Mouse (Mus musculus): ENCODE measurements around the gene Nono.

The Nono gene

DNA sequence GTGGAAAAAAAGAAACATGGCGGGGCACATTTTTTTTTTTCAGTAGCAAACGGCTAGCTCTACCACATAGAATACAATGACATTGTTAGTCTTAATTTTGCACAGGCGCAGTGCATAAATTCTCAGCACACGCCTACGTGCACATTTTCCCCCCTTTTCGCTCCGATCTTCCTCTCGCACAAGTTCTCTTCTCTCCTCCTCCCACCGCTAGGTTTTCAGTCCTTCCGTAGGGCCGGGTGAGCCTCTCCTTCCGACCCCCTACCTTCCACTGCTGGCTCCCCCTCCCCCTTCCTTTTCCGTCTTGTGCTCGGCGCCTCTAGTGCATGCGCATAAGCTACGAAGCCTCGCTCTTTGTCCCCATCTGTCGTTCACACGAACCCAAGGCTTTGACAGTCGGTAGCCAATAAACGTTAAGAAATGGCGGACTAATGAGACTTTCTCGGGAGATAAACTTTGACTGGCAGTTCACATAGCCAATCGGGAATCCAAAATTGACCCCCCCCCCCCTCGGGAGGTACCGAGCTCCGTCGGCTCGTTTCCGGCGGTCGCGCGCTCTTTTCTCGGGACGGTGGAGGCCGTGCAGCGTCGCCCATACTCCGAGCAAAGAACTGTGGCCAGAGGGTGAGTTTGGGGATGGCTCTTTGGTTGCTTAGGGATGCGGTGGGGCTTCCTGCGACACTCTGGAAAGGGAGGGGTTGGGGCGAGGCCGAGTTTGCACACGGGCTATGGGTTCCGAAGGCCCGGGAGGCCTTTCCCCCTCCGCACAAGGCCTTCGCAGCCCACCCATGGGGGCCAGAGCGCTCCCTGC lies at the start of gene Nono:
Gene Nono (plus strand): TSS at position 177 of the 808 bp plus-strand sequence.
- in situ Hi-C loops (cut with MboI; ENCODE audit: low sequenced_read_pairs), result no loop called here

DNA sequence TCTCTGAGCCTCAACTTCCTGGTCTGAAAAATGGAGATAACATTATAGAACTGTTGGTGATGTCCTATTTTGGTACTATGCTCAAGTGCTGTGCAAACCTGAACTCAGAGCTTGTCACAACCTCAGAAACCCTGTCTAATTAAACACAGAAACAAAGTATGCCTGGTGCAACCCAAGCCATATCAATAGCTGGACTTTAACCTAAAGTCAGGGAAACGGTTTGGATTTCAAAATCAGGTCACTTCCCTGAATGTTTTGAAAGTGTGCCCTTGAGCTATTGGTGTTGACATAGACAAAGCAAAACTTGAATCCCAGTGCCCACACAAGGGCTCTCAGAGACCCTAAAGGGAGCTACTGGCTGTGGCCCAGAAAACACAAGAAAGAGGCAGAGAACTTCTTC lies 49.4 kb upstream of the Nono start:
- in situ Hi-C loops (cut with MboI; ENCODE audit: low sequenced_read_pairs), result no loop called here

DNA sequence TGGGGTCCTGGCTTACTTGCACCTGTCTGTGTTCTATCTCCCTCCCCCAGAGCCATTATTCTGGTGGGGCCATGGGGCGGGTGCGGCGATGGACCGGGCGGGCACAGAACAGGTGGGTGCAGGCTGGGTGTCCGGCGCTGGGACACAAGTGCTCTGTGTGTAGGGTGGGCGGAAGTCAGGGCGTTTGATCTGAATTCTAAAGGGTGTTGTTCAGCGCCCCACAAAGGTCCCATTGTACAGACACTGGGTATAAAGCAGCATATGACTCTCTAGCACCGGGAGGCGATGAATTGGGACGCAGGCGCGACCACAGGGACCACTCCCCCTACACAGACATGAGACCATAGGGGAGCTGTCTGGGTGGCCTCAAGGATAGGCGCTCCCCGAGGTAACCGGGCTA lies 45.7 kb upstream of the Nono start:
- in situ Hi-C loops (cut with MboI; ENCODE audit: low sequenced_read_pairs), result no loop called here

DNA sequence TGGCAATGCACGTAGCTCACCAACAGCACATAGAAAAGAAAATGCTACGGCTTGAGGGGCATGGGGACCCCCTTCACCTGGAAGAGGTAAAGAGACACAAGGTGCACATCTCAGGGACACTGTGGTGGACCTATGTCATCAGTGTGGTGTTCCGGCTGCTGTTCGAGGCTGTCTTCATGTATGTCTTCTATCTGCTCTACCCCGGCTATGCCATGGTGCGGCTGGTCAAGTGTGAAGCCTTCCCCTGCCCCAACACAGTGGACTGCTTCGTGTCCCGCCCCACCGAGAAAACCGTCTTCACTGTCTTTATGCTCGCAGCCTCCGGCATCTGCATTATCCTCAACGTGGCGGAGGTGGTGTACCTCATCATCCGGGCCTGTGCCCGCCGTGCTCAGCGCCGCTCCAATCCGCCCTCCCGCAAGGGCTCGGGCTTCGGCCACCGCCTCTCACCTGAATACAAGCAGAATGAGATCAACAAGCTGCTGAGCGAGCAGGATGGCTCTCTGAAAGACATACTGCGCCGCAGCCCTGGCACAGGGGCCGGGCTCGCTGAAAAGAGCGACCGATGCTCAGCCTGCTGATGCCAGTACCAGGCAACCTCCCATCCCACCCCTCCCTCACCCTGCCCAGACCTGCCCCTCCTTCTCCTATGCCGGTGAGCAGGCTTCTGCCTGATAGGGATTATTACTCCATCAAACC lies 44.5 kb upstream of the Nono start:
- in situ Hi-C loops (cut with MboI; ENCODE audit: low sequenced_read_pairs), result no loop called here

DNA sequence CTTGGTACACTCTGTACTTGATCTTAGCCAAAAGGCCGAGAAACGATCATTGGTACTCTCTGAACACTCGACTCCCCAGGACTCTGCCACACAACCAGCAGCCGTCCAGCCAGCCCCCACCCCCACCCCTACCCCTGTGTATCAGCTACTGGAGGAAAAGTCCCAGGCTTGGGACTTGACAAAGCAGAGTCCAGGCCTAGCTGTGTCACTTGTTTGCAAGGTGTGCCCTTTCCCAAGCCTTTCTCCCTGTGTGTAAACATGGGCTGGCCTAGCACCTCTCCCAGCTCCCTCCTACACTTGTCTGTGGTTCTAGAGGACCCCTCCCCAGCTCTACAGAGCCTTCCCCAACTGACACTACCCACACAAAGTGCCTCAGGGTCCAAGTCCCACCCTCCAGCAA lies 42.9 kb upstream of the Nono start:
- in situ Hi-C loops (cut with MboI; ENCODE audit: low sequenced_read_pairs), result no loop called here

DNA sequence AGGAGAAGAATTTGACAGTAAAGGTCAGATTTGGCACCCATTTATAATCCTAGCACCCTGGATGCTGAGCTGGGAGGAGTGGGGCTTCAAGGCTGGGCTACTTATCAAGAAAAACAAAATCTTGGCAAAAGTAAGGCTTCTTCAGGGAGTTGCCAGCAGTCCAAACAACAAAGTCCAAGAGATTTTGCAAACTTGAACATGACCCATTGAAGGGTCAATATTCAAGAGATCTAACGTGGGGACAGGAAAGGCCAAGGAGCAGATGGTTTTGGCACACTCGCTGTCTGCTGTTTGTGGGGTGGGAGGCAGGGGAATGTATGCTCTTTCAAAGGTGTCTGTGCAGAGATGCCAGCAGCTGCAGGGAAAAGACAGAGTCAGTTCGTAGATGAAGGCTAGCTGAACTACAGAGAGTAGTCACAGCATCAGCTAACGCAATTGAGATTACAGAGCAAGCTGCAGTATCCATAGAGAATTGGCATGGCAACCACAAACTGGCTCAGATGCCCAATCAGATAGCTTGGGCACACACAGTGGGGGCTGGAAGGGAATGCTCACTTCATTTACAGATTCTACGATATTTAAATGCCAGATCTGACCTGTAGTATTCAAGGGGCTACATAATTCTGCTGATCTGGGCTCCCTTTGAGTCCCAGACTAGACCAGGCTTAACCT lies 40.1 kb upstream of the Nono start:
- in situ Hi-C loops (cut with MboI; ENCODE audit: low sequenced_read_pairs), result no loop called here

DNA sequence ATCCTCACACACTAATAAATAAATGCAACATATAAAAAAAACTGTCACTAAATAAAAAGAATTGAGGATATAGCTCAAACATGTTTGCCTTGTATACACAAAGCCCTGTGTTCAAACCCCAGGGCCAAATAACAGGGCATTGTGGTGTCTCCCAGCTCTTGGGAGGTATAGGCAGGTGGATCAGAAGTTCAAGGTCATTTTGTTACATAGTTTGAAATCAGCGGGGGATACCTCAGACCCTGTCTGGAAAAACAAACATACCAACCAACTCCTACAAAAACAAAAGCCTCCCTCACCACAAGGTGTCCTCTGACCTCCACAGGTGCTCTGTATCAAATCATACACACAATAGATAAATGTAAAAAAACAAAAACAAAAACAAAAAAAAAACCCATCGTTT lies 34.8 kb upstream of the Nono start:
- in situ Hi-C loops (cut with MboI; ENCODE audit: low sequenced_read_pairs), result no loop called here

DNA sequence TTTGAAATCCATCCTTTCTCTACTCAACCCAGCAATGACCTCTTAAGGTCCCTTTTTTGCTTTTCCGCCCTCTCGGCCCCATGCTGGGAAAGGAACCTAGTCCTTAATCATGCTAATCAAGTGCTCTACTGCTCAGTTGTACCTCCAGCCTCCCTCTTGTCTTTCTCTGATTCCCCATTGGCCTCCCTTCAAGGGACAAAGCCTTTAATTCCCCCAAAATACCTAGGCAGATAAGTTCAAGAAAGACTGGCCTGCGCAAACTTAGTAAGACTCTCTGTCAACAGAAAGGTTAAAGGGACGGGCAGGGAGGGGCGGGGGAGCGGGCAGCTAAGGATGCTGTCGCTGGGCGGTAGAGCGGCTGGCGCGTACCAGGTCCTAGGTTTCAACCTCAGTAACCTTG lies 32.7 kb upstream of the Nono start:
- in situ Hi-C loops (cut with MboI; ENCODE audit: low sequenced_read_pairs), result no loop called here

DNA sequence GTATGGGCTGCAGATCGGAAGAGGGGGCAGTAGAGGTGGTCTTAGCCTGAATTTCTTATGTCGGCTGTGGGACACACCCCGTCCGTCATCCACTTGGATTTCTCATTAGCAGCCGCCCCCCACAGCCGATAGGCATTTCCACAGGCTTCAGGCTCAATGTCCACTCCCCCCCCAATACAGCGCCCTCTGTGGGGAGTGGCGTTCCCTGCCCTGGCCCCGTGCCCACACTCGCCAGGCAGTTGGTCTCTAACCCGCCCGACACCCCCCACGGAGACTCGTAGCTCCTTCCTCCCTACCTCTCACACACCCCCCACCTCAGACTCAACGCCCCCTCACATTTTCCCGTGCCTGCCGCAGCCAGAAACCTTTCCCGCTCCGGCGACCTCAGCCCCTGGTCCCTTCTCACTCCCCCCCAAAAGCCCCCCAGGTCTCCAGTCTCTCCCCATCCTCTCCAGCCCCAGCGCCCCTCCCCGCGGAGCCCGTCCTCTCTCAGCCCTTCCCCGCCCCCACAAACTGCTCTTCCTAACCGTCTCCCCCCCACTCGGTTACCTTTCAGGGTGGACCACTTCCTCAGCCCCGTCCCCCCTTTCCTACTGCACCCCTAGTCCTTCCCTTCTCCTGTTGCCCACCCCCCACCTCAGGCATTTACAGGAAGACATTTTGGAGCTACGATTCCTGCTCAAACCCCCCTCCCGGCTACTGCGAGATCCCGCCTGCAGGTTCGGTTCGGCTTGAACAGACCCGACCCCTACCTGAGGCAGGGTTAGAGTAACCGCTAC lies 10.0 kb upstream of the Nono start:
- in situ Hi-C loops (cut with MboI; ENCODE audit: low sequenced_read_pairs), result no loop called here

DNA sequence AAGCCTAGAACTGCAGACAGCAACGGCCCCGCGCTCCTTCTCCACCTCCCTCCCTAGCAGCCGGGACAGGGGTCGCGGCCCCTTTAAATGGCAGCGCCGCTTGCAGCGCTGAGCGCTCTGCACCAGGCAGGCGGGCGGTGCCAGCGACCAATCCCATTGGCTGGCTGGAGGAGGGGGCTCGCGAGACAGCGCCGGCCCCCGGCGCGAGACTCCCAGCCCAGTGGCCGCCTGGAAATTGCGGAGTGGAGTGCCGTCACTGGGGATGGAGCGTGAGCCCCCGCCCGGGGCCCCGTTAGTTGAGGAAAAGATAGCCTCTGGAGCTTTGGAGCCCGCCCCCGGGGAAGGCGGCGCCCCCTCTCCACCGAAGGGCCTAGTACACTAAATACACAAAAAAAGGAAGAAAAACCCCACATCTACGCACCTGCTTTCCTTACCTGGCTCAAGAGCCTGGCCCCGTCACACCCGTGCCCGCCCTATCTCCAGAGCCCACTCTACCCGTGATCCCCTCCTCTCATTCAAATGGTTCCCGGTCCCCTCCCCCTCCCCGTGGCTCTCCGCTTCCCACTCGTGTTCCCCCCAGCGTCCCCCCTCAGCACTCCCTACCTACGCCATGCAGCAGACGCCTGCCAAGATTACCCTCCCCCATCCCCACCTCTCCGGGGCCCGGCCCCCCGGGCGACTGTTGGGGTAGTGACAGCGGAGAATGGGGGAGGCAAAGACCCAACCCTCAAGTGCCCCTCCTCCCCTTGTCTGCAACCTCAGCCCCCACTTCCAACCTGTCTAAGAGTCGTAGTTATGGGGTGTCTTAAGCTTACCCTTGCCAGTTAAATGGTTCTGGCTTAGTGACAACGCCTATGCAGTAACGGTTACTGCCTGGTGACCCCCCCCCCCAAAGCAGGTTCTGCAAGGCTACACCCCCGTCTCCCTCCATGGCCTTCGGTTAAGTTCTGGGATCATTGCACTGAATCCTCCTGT lies 9.1 kb upstream of the Nono start:
- in situ Hi-C loops (cut with MboI; ENCODE audit: low sequenced_read_pairs), result no loop called here

DNA sequence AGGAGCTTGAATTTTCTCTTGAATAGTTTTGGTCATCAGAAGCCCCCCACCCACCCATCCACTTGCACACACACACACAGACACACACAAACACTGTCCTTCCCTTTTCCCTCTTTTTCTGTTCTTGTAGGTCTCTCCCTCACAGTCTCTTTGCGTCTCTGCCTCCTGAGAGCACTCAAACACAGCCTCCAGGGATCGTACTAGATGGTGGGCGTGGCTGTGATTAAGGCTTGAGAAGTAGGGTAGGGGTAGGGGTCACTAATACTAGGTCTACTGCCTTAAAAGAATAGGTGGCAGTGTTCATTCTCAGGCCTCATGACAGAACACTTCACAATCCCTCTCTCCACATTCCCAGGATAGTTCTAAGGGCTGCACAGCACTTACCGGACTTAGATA lies 8.4 kb upstream of the Nono start, which contains the start of gene Zmym3:
Gene Zmym3 (minus strand): TSS at position 150 of the 396 bp plus-strand sequence.
- in situ Hi-C loops (cut with MboI; ENCODE audit: low sequenced_read_pairs), result no loop called here

DNA sequence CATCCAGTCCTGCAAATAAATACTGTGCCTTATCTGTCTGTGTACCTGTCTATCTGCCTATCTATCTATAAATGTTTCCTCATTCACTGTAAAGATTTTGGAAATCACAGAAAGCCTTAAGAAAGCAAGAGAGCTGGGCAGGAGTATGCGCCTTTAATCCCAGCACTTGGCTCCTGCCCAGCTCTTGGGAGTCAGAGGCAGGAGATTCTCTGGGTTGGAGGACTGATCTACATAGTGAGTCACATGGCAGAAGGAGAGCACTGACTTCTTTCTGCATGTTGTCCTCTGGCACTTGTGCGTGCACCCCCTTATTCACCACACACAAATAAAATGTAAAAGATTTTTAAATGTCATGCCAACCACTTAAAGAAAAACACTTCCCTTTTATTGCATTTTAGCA lies 5.7 kb upstream of the Nono start:
- in situ Hi-C loops (cut with MboI; ENCODE audit: low sequenced_read_pairs), result no loop called here

DNA sequence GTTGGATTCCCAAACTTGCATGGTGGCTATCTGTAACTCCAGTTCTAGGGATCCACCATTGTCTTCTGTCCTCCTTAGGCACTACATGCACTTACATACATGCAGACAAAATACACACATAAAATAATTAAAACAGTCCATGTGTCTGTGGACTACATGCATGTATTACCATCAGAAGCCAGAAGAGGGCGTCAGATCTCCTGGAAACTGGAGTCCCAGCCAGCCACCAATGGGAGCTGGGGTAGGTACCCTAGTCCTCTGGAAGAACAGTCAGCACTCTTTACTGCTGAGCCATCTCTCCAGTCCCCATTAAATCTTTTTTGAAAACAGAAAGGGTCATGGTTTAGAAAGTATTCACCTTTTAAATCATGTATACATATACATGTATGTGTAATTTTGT lies 1.3 kb upstream of the Nono start:
- in situ Hi-C loops (cut with MboI; ENCODE audit: low sequenced_read_pairs), result no loop called here

DNA sequence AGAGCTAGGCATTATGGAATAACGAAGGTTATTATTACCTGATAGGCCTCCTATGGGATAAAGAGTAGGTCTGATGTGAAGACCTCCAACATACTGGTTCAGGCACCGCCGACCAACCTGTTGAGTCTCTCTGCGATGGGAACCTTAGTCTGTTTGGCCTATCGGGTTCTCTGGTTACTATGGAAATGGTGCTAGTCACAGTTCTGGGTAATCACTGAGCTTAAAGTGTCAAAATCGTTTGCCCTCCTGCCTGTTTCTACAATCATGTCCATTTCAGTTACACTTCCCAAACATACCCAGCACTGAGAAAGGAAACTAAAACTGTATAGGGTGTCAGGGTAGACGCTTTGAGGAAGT lies 355 bp upstream of the Nono start:
- in situ Hi-C loops (cut with MboI; ENCODE audit: low sequenced_read_pairs), result no loop called here

DNA sequence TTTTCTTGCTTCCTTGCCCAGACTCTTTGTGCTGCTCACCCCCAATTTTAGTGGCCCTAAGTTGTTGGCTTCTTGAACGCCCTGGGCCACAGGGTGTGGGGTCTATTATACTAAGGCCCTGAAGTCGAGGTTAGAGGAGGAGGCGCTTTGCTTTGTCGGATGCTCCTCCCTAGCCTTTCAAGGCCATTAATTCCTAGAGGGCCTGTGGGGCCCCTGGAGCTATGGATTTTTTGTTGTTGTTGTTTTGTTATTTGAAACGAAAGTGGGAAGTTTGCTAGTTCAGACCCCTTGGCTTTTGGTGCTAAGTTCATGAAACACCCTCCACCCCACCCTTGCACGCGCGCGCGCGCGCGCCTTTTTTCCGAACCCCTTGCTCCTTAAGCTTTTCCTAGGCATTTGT lies 858 bp downstream of the Nono start:
- in situ Hi-C loops (cut with MboI; ENCODE audit: low sequenced_read_pairs), result no loop called here

DNA sequence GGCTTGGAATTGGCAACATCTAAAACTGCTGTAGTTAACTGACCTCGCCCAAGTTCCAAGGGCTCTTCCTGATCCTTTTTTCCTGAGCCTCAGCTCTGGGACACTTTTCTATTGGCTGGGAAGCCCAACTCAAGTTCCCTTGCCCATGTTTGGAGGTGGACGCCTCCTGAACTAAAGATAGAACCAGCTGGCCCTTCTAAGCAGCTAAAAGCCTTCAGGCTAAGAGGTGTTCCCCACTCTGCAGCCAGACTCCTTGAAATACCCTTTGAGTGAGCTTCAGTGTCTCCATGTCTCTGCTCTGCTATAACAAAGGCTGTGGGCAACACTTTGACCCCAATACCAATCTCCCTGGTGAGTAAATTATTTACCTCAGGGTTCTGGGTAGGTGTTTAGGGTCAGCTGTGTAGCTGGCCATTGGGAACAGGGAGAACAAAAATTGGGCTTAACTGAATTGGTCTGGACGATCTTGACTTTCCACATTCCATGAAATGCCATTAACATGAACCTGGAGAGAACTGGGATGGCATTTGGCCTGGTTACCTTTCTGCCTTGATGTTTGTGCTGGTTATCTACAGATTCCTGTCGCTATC lies 19.9 kb downstream of the Nono start, which contains the start of gene Itgb1bp2:
Gene Itgb1bp2 (plus strand): TSS at position 203 of the 590 bp plus-strand sequence.
- in situ Hi-C loops (cut with MboI; ENCODE audit: low sequenced_read_pairs), result no loop called here

DNA sequence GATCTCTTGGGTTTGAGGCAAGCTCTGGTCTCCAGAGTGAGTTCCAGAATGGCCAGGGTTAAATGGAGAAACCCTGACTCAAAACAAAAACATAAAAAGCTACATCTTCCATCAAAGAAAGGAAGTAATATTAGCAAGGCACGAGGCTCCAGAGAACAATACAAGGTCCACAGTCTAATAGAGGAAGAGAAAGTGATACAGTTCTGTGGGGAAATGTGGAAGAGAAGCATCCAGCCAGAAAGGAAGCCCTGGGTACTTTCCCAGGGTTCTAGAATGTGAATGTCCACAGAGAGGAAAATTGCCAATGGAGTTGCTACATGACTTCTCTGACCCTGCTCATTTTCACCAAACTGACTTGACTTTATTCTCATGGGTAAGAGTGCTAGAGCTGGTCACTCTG lies 22.0 kb downstream of the Nono start:
- in situ Hi-C loops (cut with MboI; ENCODE audit: low sequenced_read_pairs), result no loop called here

DNA sequence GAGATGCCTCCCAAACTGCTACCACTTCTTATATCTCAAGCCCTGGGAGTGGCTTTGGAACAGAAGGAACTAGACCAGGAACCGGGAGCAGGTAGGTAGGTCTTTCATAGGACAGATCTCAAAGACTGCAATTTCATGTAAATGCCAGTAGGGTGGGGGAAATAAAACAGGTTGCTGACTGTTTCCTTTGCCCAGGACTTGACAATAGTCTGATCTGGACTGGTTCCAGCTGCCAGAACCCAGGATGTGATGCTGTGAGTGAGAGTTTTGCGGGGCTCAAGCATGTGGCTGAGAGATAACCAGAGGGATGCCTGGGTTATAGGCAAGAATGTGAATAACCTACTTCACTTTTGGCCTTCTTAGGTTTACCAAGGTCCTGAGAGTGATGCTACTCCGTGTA lies 22.5 kb downstream of the Nono start:
- in situ Hi-C loops (cut with MboI; ENCODE audit: low sequenced_read_pairs), result no loop called here

DNA sequence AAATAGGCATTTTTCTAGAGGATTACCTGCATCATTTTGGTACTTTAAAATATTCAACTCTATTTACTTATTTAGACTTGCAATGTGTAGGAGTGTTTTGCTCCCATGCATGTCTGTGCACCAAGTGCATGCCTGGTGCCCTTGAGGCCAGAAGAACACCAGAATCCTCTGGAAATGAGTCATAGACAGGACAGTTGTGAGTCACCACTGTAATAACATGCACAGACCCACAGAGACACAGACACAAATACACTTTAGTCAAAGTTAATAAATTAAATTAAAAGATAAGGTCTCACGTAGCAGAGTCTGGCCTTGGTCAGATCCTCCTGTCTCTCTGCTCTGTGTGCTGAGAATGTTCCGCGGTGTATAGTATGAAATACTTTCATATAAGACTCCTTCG lies 43.1 kb downstream of the Nono start:
- in situ Hi-C loops (cut with MboI; ENCODE audit: low sequenced_read_pairs), result no loop called here
